Mouse (Mus musculus): ENCODE measurements around the gene Bola3.

DNA sequence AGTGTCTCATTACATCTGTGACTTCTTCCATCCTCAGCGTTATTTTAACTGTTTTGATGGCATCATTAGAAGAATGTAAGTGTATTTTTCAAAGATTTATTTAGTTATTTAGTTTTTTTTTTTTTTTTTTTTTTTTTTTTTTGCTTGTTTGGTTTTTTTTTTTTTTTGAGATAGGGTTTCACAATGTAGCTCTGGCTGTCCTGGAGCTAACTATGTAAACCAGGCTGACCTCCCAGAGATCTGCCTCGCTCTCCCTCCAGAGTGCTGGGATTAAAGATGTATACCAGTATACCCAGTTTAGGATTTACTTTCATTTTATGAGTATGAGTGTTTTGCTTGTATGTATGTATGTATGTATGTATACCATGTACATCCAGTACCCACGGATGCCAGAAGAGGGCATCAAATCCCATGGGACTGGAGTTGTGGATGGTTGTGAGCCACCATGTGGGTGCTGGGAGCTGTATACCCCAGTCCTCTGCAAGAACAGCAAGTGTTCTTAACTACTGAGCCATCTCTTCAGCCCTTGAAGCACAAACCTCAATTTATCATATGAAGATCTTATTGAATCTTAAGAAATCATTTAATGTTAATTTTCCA is 21.3 kb upstream of the Bola3 start:
- TF ChIP-seq GATA1 (IDR thresholded peaks at IDR 0.05; ENCODE audit: borderline replicate concordance, low read length) (no peak), FLI1 (IDR thresholded peaks at IDR 0.05; ENCODE audit: low read length) (no peak)

All from megakaryocyte, embryonic 14.5 days (primary cell).